Mouse (Mus musculus) ES-Bruce4 (cell line): Measurements from ENCODE around the gene Klhdc7b. TPM values are rescaled to one million over a fixed set of nuclear protein-coding genes. Genes with fewer than 3 reads are reported as not detected.

Experiments used
- H3K27ac ChIP-seq: 2 replicates; pipeline ENCODE4 v1.5.1; 2012; ENCODE audit warnings: low read length, inconsistent platforms; ENCODE audit not compliant: insufficient read depth
- H3K27me3 ChIP-seq: 2 replicates; pipeline ENCODE4 v1.6.1; 2012; ENCODE audit warnings: mild to moderate bottlenecking, low read length, inconsistent platforms; ENCODE audit not compliant: control insufficient read depth, poor library complexity, insufficient read depth, severe bottlenecking
- H3K36me3 ChIP-seq: 2 replicates; pipeline ENCODE4 v1.6.1; 2012; ENCODE audit warnings: inconsistent platforms, mild to moderate bottlenecking, low read length, moderate library complexity; ENCODE audit not compliant: control insufficient read depth, poor library complexity, insufficient read depth, severe bottlenecking
- H3K4me1 ChIP-seq: one replicate; pipeline ENCODE4 v1.8.1; 2011; ENCODE audit warnings: low read length; ENCODE audit not compliant: control insufficient read depth, insufficient read depth
- H3K4me3 ChIP-seq: 2 replicates; pipeline ENCODE4 v1.5.1; 2011; ENCODE audit warnings: low read depth, mild to moderate bottlenecking, low read length
- H3K9ac ChIP-seq: 2 replicates; pipeline ENCODE4 v1.6.1; 2012; ENCODE audit warnings: low read depth, mild to moderate bottlenecking, inconsistent platforms; ENCODE audit not compliant: poor library complexity, severe bottlenecking
- H3K9me3 ChIP-seq: replicated peaks from 2 replicates; pipeline ENCODE4 v1.6.1; 2012; ENCODE audit warnings: mild to moderate bottlenecking, low read length, inconsistent platforms; ENCODE audit not compliant: control insufficient read depth, poor library complexity, insufficient read depth, severe bottlenecking
- CTCF ChIP-seq: IDR thresholded peaks from one replicate; pipeline ENCODE4 v1.8.1; 2011; ENCODE audit warnings: low read depth, low read length
- EP300 ChIP-seq: IDR thresholded peaks from 2 replicates; pipeline ENCODE4 v1.6.1; 2011; ENCODE audit warnings: low read depth, low read length; ENCODE audit not compliant: insufficient read depth
- POLR2A ChIP-seq: IDR thresholded peaks from one replicate; pipeline ENCODE4 v1.8.1; 2011; ENCODE audit warnings: low read length; ENCODE audit not compliant: insufficient read depth
- polyA plus RNA-seq: library from polyadenylated mRNA; stranded (reverse); fragments of >200 nt; gene quantifications from 2 replicates; pipeline ENCODE4 v1.2.4, GENCODE M21; 2011; ENCODE audit warnings: low read depth; ENCODE audit not compliant: missing spikeins, insufficient read depth, insufficient read length

Klhdc7b gene
- polyA plus RNA-seq, 1 experiment = not detected

DNA sequence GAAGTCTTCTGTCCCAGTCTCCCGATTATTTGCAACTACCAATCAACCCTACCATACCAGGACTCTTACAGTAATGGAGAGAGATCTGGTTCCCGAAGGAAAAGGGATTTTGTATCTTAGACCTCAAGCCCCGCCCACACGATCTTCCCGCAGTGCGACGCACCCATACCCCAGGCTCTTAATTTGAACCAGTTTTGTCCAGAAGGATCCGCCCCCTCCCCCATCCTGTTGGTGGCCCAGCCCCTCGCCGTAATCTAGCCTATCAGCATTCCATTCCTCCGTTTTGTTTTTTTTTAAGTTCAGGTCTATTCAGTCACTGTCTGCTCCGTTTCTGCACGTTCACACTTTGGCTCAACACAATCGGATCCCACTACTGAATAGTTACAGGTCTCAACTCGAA, 28.3 kb upstream of the Klhdc7b start:
- no peaks in the 10 kb centered on the region for H3K27me3 ChIP-seq
- H3K9me3 ChIP-seq = no peaks in the 10 kb centered on the region
- H3K36me3 ChIP-seq = peaks cover 16% of the 10 kb centered on the region
- peak overlapping the region; percentile 98 for H3K4me3 ChIP-seq
- peak overlapping the region; percentile 67 for H3K27ac ChIP-seq
- H3K9ac ChIP-seq = peak overlapping the region; percentile 84
- peaks cover 2% of the 10 kb centered on the region for H3K4me1 ChIP-seq
- TF ChIP-seq CTCF (no peak), EP300 (peak; percentile 77; the same call in 1 of the 2 replicates), POLR2A (peak; percentile 15)

- no peak overlapping the region for H3K4me3 ChIP-seq
- H3K4me1 ChIP-seq = peaks cover 2% of the 10 kb centered on the region
- peaks cover 40% of the 10 kb centered on the region for H3K36me3 ChIP-seq
- no peak overlapping the region for H3K27ac ChIP-seq
- no peaks in the 10 kb centered on the region for H3K27me3 ChIP-seq
- H3K9me3 ChIP-seq = no peaks in the 10 kb centered on the region
- no peak overlapping the region for H3K9ac ChIP-seq
- no peak for TF ChIP-seq POLR2A
- TF ChIP-seq CTCF = no peak
- no peak for TF ChIP-seq EP300
Measured at GRCm38 (mm10) chr15:89358784-89359183, 25.9 kb upstream of the Klhdc7b start.

GRCm38 (mm10) chr15:89363051-89363450, 21.7 kb upstream of the Klhdc7b start:
- Histone ChIP-seq H3K4me1 (no peaks in the 10 kb centered on the region), H3K36me3 (peaks cover 79% of the 10 kb centered on the region), H3K27me3 (no peaks in the 10 kb centered on the region), H3K9ac (no peak overlapping the region), H3K27ac (no peak overlapping the region), H3K9me3 (no peaks in the 10 kb centered on the region), H3K4me3 (no peak overlapping the region)
- TF ChIP-seq CTCF (no peak), EP300 (no peak), POLR2A (no peak)

- Histone ChIP-seq H3K27me3 (no peaks in the 10 kb centered on the region), H3K4me3 (no peak overlapping the region), H3K36me3 (peaks cover 87% of the 10 kb centered on the region), H3K9me3 (no peaks in the 10 kb centered on the region), H3K27ac (no peak overlapping the region), H3K9ac (no peak overlapping the region), H3K4me1 (no peaks in the 10 kb centered on the region)
- TF ChIP-seq CTCF = no peak
- no peak for TF ChIP-seq EP300
- no peak for TF ChIP-seq POLR2A
Measured at GRCm38 (mm10) chr15:89365141-89365551, 19.6 kb upstream of the Klhdc7b start.

DNA sequence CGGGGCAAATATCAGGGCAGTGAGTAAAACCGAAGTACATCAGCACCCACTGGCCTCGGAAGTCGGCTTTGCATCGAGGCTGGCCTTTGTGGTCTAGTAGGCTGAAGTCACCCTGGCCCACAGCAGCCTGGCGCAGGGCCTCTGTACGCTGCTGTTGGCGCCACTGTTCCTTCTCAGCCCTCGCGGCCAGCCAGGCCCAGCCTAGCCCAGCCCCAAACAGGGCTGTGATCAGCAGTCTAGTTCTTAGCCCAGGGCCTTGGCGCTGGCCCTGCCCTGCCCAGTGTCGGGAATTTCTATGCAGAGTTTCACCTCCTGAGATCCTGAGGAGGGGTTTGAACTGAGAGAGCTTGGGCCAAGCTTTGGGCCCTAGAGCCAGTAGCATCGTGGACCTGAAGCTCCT, 12.6 kb upstream of the Klhdc7b start:
- no peaks in the 10 kb centered on the region for H3K9me3 ChIP-seq
- TF ChIP-seq EP300 (no peak), CTCF (no peak), POLR2A (no peak)
- peak overlapping the region; percentile 73; the same call in 1 of the 2 replicates for H3K4me3 ChIP-seq
- H3K4me1 ChIP-seq = peaks cover 3% of the 10 kb centered on the region
- H3K27me3 ChIP-seq = no peaks in the 10 kb centered on the region
- H3K9ac ChIP-seq = no peak overlapping the region
- H3K36me3 ChIP-seq = peaks cover 49% of the 10 kb centered on the region
- H3K27ac ChIP-seq = peak overlapping the region; percentile 71

DNA sequence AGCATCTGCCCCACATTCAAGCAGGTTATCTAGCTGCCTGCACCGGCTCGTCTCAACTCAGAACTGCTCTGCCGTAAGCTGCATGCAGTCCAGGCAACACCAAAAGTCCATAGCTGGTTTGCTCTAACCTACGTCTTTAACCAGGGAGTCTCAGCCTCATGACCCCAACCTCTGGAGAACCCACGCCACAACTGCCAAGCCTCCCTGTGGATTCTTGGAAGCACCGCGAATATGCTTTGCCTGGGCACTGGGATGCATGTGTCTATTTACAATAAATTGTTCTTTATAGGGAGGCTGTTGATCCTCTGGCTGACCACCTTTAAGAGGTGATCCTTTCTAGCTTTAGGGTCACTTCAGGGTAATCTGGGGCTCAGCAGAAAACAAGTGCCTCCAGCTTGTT, 12.2 kb upstream of the Klhdc7b start:
- Histone ChIP-seq H3K9ac (peak overlapping the region; percentile 68), H3K9me3 (no peaks in the 10 kb centered on the region), H3K27me3 (no peaks in the 10 kb centered on the region), H3K36me3 (peaks cover 44% of the 10 kb centered on the region), H3K27ac (peak overlapping the region; percentile 15), H3K4me1 (peaks cover 3% of the 10 kb centered on the region), H3K4me3 (peak overlapping the region; percentile 73)
- TF ChIP-seq EP300 (no peak), POLR2A (no peak), CTCF (no peak)
